Mouse (Mus musculus) lung, postnatal 0 days (tissue): ENCODE results near the gene Hnrnpd. TPM values are rescaled to one million over a fixed set of nuclear protein-coding genes. Genes with fewer than 3 reads are reported as not detected.

Source experiments
- ATAC-seq: fragments of 200-750 bp; cut with Nextera tagmentation; 2 replicates; pipeline ENCODE4 v1.8.0; 2017; ENCODE audit warnings: moderate library complexity
- DNase-seq: peaks from one replicate; pipeline ENCODE4 v3.0.0-alpha.2; 2016; ENCODE audit warnings: low spot score
- H3K27ac ChIP-seq: fragments of 300-500 bp; sonication (generic); 2 replicates; pipeline ENCODE4 v1.5.1; 2014; ENCODE audit warnings: antibody characterized with exemption, mild to moderate bottlenecking, low read length, mixed read lengths
- H3K27me3 ChIP-seq: fragments of 300-500 bp; sonication (generic); replicated peaks from 2 replicates; pipeline ENCODE4 v1.6.1; 2014; ENCODE audit warnings: low read length, mixed read lengths; ENCODE audit not compliant: insufficient read depth
- H3K36me3 ChIP-seq: fragments of 300-500 bp; sonication (generic); 2 replicates; pipeline ENCODE4 v1.6.1; 2014; ENCODE audit warnings: low read length, mixed read lengths; ENCODE audit not compliant: insufficient read depth
- H3K4me1 ChIP-seq: fragments of 300-500 bp; sonication (generic); 2 replicates; pipeline ENCODE4 v1.6.1; 2014; ENCODE audit warnings: antibody characterized with exemption, low read depth, low read length, mixed read lengths; ENCODE audit not compliant: insufficient read depth
- H3K4me2 ChIP-seq: fragments of 300-500 bp; sonication (generic); replicated peaks from 2 replicates; pipeline ENCODE4 v1.6.1; 2014; ENCODE audit warnings: low read depth, mild to moderate bottlenecking, low read length, moderate library complexity, mixed read lengths
- H3K4me3 ChIP-seq: fragments of 300-500 bp; sonication (generic); 2 replicates; pipeline ENCODE4 v1.5.1; 2014; ENCODE audit warnings: low read depth, low read length
- H3K9ac ChIP-seq: fragments of 300-500 bp; sonication (generic); replicated peaks from 2 replicates; pipeline ENCODE4 v1.6.1; 2014; ENCODE audit warnings: low read depth, mild to moderate bottlenecking
- H3K9me3 ChIP-seq: fragments of 300-500 bp; sonication (generic); 2 replicates; pipeline ENCODE4 v1.6.1; 2016; ENCODE audit warnings: low read length, mixed read lengths
- CTCF ChIP-seq: IDR thresholded peaks from 2 replicates; pipeline ENCODE4 v1.5.1; 2016; ENCODE audit warnings: antibody characterized with exemption, mild to moderate bottlenecking
- EP300 ChIP-seq: IDR thresholded peaks from 2 replicates; pipeline ENCODE4 v1.6.1; 2016; ENCODE audit warnings: antibody characterized with exemption, mild to moderate bottlenecking, control low read depth
- WGBS: fragments of 180-500 bp; shearing (Covaris S2); extraction: QIAGEN DNeasy Blood & Tissue Kit; methylation state at CpG from one replicate; pipeline ENCODE4 v1.1.7; 2014; 5-methylcytosine and 5-hydroxymethylcytosine counted together
- polyA plus RNA-seq: library from polyadenylated mRNA; unstranded; fragments of >200 nt; fragmentation: Nextera tagmentation; extraction: Ambion mirVana; gene quantifications from 2 replicates; pipeline ENCODE4 v1.2.1, GENCODE M21; 2015

Hnrnpd gene
- polyA plus RNA-seq, 1 experiment from 2014 or later, result 44.0 TPM

- Histone ChIP-seq H3K9me3 (no peaks in the 10 kb centered on the region), H3K36me3 (no peaks in the 10 kb centered on the region), H3K27me3 (no peaks in the 10 kb centered on the region), H3K9ac (no peak overlapping the region), H3K27ac (no peak overlapping the region), H3K4me2 (no peak overlapping the region), H3K4me1 (no peaks in the 10 kb centered on the region), H3K4me3 (no peak overlapping the region)
- ATAC-seq (no peak), DNase-seq (no peak)
- TF ChIP-seq EP300, result no peak
- TF ChIP-seq CTCF, result no peak
- 73% methylated on average over 8 of the region's 8 CpGs for WGBS
These were observed 56.7 kb downstream of the Hnrnpd start for GRCm38 (mm10) chr5:99922033-99922432.

GRCm38 (mm10) chr5:99915494-99915893 lies 63.2 kb downstream of the Hnrnpd start:
- H3K36me3 ChIP-seq, result no peaks in the 10 kb centered on the region
- H3K4me2 ChIP-seq, result 0 out of 2 replicates have a peak overlapping the region, but pooled peaks have one; percentile 11
- H3K27me3 ChIP-seq, result no peaks in the 10 kb centered on the region
- TF ChIP-seq CTCF, result no peak
- no peak for TF ChIP-seq EP300
- WGBS, result 23% methylated on average over 7 of the region's 7 CpGs
- H3K9me3 ChIP-seq, result no peaks in the 10 kb centered on the region
- ATAC-seq (peak; percentile 99), DNase-seq (peak; percentile 81)
- H3K4me3 ChIP-seq, result no peak overlapping the region
- no peak overlapping the region for H3K9ac ChIP-seq
- H3K4me1 ChIP-seq, result 0 out of 2 replicates have a peak, but pooled peaks cover 4% of the 10 kb centered on the region
- peak overlapping the region; percentile 69; the same call in 1 of the 2 replicates for H3K27ac ChIP-seq

- Histone ChIP-seq H3K27me3 (no peaks in the 10 kb centered on the region), H3K9me3 (no peaks in the 10 kb centered on the region), H3K36me3 (no peaks in the 10 kb centered on the region), H3K9ac (peak within 1 kb of the TSS; percentile 30; the same call in 1 of the 2 replicates), H3K27ac (peak within 1 kb of the TSS; percentile 91), H3K4me2 (peak within 1 kb of the TSS; percentile 51), H3K4me1 (no peaks in the 10 kb centered on the region), H3K4me3 (peak within 1 kb of the TSS; percentile 51)
- TF ChIP-seq CTCF (peak; percentile 73), EP300 (no peak)
- WGBS, result 9% methylated on average over 49 of the region's 49 CpGs
- ATAC-seq (peak; percentile 99), DNase-seq (peak; percentile 98)
These were observed 72.4 kb downstream of the Hnrnpd start, which contains the start of gene Vamp9 for GRCm38 (mm10) chr5:99906181-99906956. Gene Vamp9, plus strand, starts transcription at chr5:99906254.

Other genes with a start within 250 kb of the Hnrnpd start
- 33.9 and 36.3 TPM in 2 replicates for gene Rasgef1b, start 249.9 kb downstream of the Hnrnpd start, polyA plus RNA-seq
- gene Vamp9, start 72.7 kb downstream of the Hnrnpd start, polyA plus RNA-seq, result 0.21 TPM in 1 of 2 replicates, not detected in the other
- gene 4930524J08Rik, start 123 bp upstream of the Hnrnpd start, polyA plus RNA-seq, result 3.0 and 3.4 TPM in 2 replicates
- gene Hnrnpdl, start 60.7 kb upstream of the Hnrnpd start, polyA plus RNA-seq, result 59.5 and 70.9 TPM in 2 replicates
- 27.9 and 29.6 TPM in 2 replicates for gene Enoph1, start 61.0 kb upstream of the Hnrnpd start, polyA plus RNA-seq
- gene Tmem150c, start 180.9 kb upstream of the Hnrnpd start, polyA plus RNA-seq, result 5.4 and 7.6 TPM in 2 replicates